Mouse (Mus musculus) thymus, postnatal 10 days (tissue): ENCODE results near the gene Fndc11.
"Not testable (repeated sequence)": the region's sequence is repeated elsewhere in the genome, so short reads cannot be mapped to it uniquely, and the experiment has no call there.

Experiments used
- DNase-seq, 2 experiments: peaks; one replicate each; pipeline ENCODE4 v3.0.0; 2021; ENCODE audit warnings: low spot score in 2 of 2

Fndc11 gene

GRCm38 (mm10) chr2:181219538-181220216 lies at the start of gene Fndc11:
Gene Fndc11 (plus strand): TSS chr2:181220013.
- peak; percentile 90 to 94 for DNase-seq

- no peak for DNase-seq
Observed at GRCm38 (mm10) chr2:181174646-181175045, 45.2 kb upstream of the Fndc11 start.

- no peak for DNase-seq
Observed at GRCm38 (mm10) chr2:181178015-181178414, 41.8 kb upstream of the Fndc11 start.

GRCm38 (mm10) chr2:181178471-181178870 lies 41.3 kb upstream of the Fndc11 start:
- DNase-seq: no peak

GRCm38 (mm10) chr2:181180898-181181297 lies 38.9 kb upstream of the Fndc11 start:
- no peak for DNase-seq

GRCm38 (mm10) chr2:181186635-181187034 lies 33.2 kb upstream of the Fndc11 start:
- peak; percentile 81 to 85 for DNase-seq

- DNase-seq: peak; percentile 90 to 93
Observed at GRCm38 (mm10) chr2:181187121-181188000, 32.5 kb upstream of the Fndc11 start, which contains the start of gene Ppdpf. Gene Ppdpf (plus strand): TSS chr2:181187247.

- no peak for DNase-seq
Observed at GRCm38 (mm10) chr2:181188681-181189080, 31.1 kb upstream of the Fndc11 start.

GRCm38 (mm10) chr2:181189321-181189720 lies 30.5 kb upstream of the Fndc11 start:
- DNase-seq: no peak

GRCm38 (mm10) chr2:181191385-181191784 lies 28.4 kb upstream of the Fndc11 start:
- not testable (repeated sequence) for DNase-seq

- DNase-seq: no peak
Observed at GRCm38 (mm10) chr2:181191936-181192335, 27.9 kb upstream of the Fndc11 start.

- no peak for DNase-seq
Observed at GRCm38 (mm10) chr2:181193044-181193443, 26.8 kb upstream of the Fndc11 start.

- no peak for DNase-seq
Observed at GRCm38 (mm10) chr2:181196628-181197300, 23.0 kb upstream of the Fndc11 start.

- DNase-seq: no peak
Observed at GRCm38 (mm10) chr2:181201606-181202005, 18.2 kb upstream of the Fndc11 start.

- no peak for DNase-seq
Observed at GRCm38 (mm10) chr2:181202422-181202821, 17.4 kb upstream of the Fndc11 start, which contains the start of gene Ptk6. Gene Ptk6 (minus strand): TSS chr2:181202789.

GRCm38 (mm10) chr2:181202886-181203285 lies 16.9 kb upstream of the Fndc11 start:
- DNase-seq: no peak

GRCm38 (mm10) chr2:181205678-181206077 lies 14.1 kb upstream of the Fndc11 start:
- DNase-seq: no peak

GRCm38 (mm10) chr2:181206118-181206517 lies 13.7 kb upstream of the Fndc11 start:
- DNase-seq: no peak

GRCm38 (mm10) chr2:181212389-181213020 lies 7.3 kb upstream of the Fndc11 start:
- no peak for DNase-seq

- peak in 1 of 2 experiments; percentile 26 for DNase-seq
Observed at GRCm38 (mm10) chr2:181213021-181213445, 6.8 kb upstream of the Fndc11 start, which contains the start of gene Srms. Gene Srms (minus strand): TSS chr2:181213185.

GRCm38 (mm10) chr2:181216037-181216436 lies 3.8 kb upstream of the Fndc11 start:
- DNase-seq: no peak
